Comparison of ENCODE assay signal across 12 mouse cellular contexts in genomic region chr4:118059816-118060475, GRCm38 (mm10).
DNase-seq lines count a peak whose midpoint lies in the region; ATAC-seq and TF ChIP-seq lines count a peak whose summit lies in the region.
"Had no signal": no experiment of that assay in that cellular context is flagged by ENCODE, and none has a peak within 500 bp of the region (broad histone marks: within the 10 kb centered on the region; RNA-seq: fewer than 3 reads in every experiment).

No protein-coding gene starts in this region.

- no peak overlapping the region for H3K9ac ChIP-seq in forebrain, embryonic 16.5 days (replicated peaks; ENCODE audit: low read depth, low read length)
- no peak overlapping the region for H3K9ac ChIP-seq in forebrain, postnatal 0 days
- no peak overlapping the region for H3K9ac ChIP-seq in limb, embryonic 12.5 days (replicated peaks)

- H3K4me3 ChIP-seq in forebrain, embryonic 16.5 days (replicated peaks; ENCODE audit: low read length) = no peak overlapping the region
- H3K4me3 ChIP-seq in forebrain, postnatal 0 days (ENCODE audit: low read depth, low read length) = no peak overlapping the region
- H3K4me3 ChIP-seq in limb, embryonic 12.5 days (replicated peaks) = no peak overlapping the region

- TF ChIP-seq CTCF in forebrain, postnatal 0 days (IDR thresholded peaks at IDR 0.05; ENCODE audit: low read depth) = no peak

- WGBS in forebrain, embryonic 16.5 days = 61% methylated on average over 11 of the region's 11 CpGs
- WGBS in forebrain, postnatal 0 days = 59% methylated on average over 11 of the region's 11 CpGs
- 49% methylated on average over 11 of the region's 11 CpGs for WGBS in limb, embryonic 12.5 days

- H3K36me3 ChIP-seq in forebrain, embryonic 16.5 days (ENCODE audit: control insufficient read depth, insufficient read depth) = no peaks in the 10 kb centered on the region
- no peaks in the 10 kb centered on the region for H3K36me3 ChIP-seq in forebrain, postnatal 0 days (ENCODE audit: insufficient read depth)
- H3K36me3 ChIP-seq in limb, embryonic 12.5 days = no peaks in the 10 kb centered on the region

- H3K4me2 ChIP-seq in forebrain, embryonic 16.5 days (ENCODE audit: low read length) = no peak overlapping the region
- no peak overlapping the region for H3K4me2 ChIP-seq in forebrain, postnatal 0 days (ENCODE audit: low read depth)
- no peak overlapping the region for H3K4me2 ChIP-seq in limb, embryonic 12.5 days
- H3K4me2 ChIP-seq: liver, embryonic 11.5 days had no signal

- H3K27me3 ChIP-seq in forebrain, embryonic 16.5 days (replicated peaks; ENCODE audit: control insufficient read depth, insufficient read depth, low read length) = no peaks in the 10 kb centered on the region
- no peaks in the 10 kb centered on the region for H3K27me3 ChIP-seq in forebrain, postnatal 0 days (ENCODE audit: insufficient read depth, low read length)
- no peaks in the 10 kb centered on the region for H3K27me3 ChIP-seq in limb, embryonic 12.5 days

- 0 out of 2 replicates have a peak, but pooled peaks cover 2% of the 10 kb centered on the region for H3K4me1 ChIP-seq in forebrain, embryonic 16.5 days (replicated peaks; ENCODE audit: control insufficient read depth, insufficient read depth, low read length)
- no peaks in the 10 kb centered on the region for H3K4me1 ChIP-seq in forebrain, postnatal 0 days (ENCODE audit: insufficient read depth)
- peaks cover 67% of the 10 kb centered on the region for H3K4me1 ChIP-seq in limb, embryonic 12.5 days (replicated peaks)

- 0 out of 2 replicates have a peak, but pooled peaks have one; percentile 31 for ATAC-seq in forebrain, embryonic 16.5 days
- ATAC-seq in forebrain, postnatal 0 days = no peak
- ATAC-seq in limb, embryonic 12.5 days (ENCODE audit: insufficient number of reproducible peaks, insufficient read depth, low FRiP score, low TSS enrichment, low read depth) = no peak

- no peaks in the 10 kb centered on the region for H3K9me3 ChIP-seq in forebrain, embryonic 16.5 days (ENCODE audit: control insufficient read depth, low read length)
- H3K9me3 ChIP-seq in forebrain, postnatal 0 days (ENCODE audit: low read length) = no peaks in the 10 kb centered on the region
- no peaks in the 10 kb centered on the region for H3K9me3 ChIP-seq in limb, embryonic 12.5 days

- DNase-seq in forebrain, postnatal 0 days = no peak
- DNase-seq in kidney, postnatal 10 days = peak; percentile 41
- no peak for DNase-seq in kidney, adult 18-20 months
- DNase-seq in adrenal gland, postnatal 25 days = peak; percentile 19
- DNase-seq in thymus, postnatal 25 days = no peak
- no peak for DNase-seq in frontal cortex, adult 2 months (ENCODE audit: extremely low spot score in 1 of 2, low spot score in 1 of 2)
- DNase-seq: kidney, postnatal 4 days; right cerebral cortex, postnatal 14 days; thymus, postnatal 36 days had no signal

- no peak overlapping the region for H3K27ac ChIP-seq in forebrain, embryonic 16.5 days (ENCODE audit: low read length)
- no peak overlapping the region for H3K27ac ChIP-seq in forebrain, postnatal 0 days (ENCODE audit: low read depth, low read length)
- peak overlapping the region; percentile 97; the same call in 1 of the 2 replicates for H3K27ac ChIP-seq in limb, embryonic 12.5 days

Comparison
In these comparisons a context has a peak if more than half of its experiments do, and no peak if none do; other contexts are left out.
1. DNase-seq: peak in kidney, postnatal 10 days (single experiment) and adrenal gland, postnatal 25 days (single experiment); none in forebrain, postnatal 0 days (single experiment), kidney, adult 18-20 months (single experiment), thymus, postnatal 25 days (single experiment) and frontal cortex, adult 2 months (0 of 2).